Mouse (Mus musculus) T-cell, adult 2 months (primary cell): ENCODE data around the gene Slc25a18.

ENCODE experiments used
- DNase-seq: peaks from one replicate; pipeline ENCODE4 v3.0.0; 2022; ENCODE audit warnings: low spot score

The Slc25a18 gene

GRCm38 (mm10) chr6:120773149-120773628 is at the start of gene Slc25a18:
Slc25a18 (plus strand) TSS chr6:120773578.
- no peak for DNase-seq

DNA sequence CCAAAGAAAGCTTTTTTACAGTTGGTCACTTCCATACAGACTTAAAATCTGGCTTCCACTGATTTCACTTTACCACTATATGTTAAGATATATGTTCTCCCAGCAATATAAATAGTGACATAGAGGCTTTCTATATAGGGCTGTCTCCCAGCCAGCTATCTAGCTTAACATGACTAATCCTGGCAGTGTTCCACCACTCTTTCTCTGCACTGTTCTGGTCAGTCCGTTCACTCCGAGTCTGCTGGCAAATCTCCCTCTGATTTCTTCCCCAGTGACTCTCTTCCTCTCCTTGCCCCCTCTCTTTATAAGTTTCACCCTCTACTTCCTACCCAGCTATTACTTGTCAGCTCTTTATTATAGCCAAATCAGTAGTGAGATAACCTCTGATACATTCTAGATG is 47.4 kb upstream of the Slc25a18 start:
- DNase-seq = no peak

DNA sequence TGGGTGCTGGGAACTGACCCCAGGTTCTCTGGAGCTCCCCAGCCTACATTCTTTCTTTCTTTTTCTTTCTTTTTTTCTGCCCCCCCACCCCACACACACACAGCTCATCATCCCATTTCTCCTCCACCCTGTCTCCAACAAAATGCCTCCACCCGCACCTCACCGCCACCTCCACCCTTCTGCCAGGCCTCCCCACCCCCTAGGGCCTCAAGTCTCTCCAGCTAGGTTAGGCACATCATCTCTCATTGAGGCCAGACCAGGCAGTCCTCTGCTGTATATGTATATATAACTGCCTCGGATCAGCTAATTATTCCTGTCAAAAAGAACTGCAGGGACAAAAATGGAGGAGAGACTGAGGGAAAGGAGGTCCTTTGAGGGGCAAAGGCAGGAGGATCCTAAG is 37.4 kb upstream of the Slc25a18 start:
- DNase-seq = no peak

DNA sequence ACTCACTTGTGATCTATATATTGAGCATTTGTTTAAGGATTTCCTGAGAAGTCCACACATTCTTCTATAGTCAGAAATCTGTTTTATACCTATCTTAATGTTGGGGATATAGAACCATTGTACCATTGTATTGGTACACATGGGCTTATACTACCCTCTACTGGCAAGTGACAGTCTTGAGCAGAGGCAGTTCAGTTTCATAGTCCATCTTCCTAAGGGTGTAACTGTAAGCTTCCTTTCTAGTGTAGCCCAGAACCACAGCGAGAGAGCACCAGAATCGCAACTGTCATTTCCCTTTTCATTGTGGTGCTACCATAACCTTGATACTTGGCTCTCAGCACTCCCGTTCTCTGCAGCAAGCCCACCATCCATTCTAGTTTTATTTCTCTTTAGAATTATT is 36.8 kb upstream of the Slc25a18 start:
- DNase-seq = peak; percentile 19

- DNase-seq = no peak
These were observed 30.2 kb upstream of the Slc25a18 start for GRCm38 (mm10) chr6:120743130-120743529.

DNA sequence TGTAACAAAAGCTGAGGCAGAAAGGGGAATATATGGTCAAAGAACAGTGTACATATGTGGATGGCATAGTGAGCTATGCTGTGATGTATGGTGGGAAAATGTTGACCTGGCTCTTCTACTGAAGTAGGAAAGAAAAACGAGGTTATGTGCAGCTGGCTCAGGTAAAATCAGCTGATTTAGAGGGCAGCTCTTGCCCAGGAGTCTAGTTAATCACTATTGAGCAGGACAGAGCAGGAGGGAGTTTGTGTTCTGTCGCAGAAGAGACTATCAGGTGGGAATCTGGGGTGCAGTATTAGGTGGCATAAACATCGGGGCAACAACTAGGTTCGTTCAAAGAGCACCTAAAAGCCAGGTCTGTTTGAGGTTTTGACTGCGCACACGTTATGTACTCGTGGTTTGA is 29.1 kb upstream of the Slc25a18 start:
- DNase-seq = no peak

DNA sequence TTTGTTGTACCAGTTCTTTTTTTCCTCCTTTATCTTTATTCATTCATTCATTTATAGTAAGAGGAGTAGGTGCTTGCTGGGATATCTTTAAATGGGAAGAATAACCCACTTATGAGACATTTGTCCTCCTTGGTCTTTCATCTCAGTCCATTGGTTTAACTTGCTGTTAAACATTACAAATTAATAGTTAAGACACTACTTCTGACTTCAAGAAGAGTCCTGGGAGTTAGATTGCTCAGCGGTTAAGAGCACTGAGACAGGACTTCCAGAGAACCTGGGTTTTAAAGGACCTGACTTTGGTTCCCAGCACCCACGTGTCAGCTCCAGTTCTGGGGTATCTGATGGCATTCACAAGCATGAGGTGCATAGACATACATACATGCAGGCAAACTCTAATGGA is 27.0 kb upstream of the Slc25a18 start:
- DNase-seq = no peak

- DNase-seq = no peak
These were observed 12.2 kb upstream of the Slc25a18 start for GRCm38 (mm10) chr6:120761151-120761550.

DNA sequence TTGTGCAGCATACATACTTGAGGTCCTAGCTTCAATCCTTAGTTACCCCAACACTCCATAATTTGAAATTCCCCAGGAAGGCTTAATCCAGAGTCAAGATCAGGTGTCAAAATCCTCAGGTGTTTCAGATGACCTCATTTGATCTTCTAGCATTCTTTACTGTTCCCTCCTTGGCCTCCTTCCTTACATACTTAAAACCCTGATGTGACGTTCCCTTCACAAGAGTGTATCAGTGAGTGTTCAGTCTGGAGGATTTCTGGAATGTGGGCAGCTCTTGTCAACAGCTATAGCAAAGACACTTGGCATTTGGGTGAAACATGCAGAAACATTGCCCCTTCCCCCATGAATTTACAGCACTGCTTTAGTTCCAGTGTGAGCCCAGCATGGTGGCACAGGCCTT is 3.4 kb upstream of the Slc25a18 start:
- DNase-seq = no peak

DNA sequence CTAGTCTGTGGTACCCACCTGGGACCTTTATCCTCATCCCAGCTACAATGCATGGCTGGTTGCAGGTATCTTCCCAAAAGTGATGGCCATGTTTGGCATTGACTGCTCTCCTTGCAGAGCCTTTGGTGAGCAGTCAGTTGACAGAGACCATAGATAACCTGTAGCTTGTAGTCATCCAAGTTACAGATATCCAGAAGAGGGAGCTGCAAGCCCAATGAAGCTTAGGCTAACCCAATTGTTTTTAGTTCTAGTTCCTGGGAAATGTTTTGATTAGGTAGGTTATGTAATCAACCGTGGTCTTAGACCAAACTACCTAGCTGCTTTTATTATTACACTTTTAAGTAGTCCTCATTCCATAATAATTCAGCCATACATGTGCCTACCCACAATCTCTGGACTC is 2.0 kb upstream of the Slc25a18 start:
- DNase-seq = no peak

GRCm38 (mm10) chr6:120772025-120772424 is 1.4 kb upstream of the Slc25a18 start:
- no peak for DNase-seq

GRCm38 (mm10) chr6:120773763-120774162 is 385 bp downstream of the Slc25a18 start:
- DNase-seq = no peak

DNA sequence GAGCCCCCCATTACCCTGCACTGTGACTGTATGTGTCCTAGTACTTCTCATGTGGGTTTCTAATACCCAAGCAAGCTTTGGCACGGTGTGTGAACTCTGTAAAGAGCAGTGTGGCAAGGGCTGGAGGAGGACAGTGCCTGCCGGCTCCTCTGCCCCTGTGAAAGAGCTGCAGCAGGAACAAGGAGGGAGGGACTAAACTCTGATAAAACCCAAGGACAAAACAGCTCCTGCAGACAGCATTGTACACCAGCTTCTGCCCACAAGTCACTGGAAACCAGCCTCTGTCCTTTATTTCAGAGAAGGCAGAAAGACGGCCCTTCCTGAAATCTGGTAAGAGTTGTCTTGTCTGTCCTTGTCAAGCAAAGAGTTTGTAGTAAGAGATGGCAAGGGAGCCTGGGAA is 2.9 kb downstream of the Slc25a18 start:
- DNase-seq = no peak

DNA sequence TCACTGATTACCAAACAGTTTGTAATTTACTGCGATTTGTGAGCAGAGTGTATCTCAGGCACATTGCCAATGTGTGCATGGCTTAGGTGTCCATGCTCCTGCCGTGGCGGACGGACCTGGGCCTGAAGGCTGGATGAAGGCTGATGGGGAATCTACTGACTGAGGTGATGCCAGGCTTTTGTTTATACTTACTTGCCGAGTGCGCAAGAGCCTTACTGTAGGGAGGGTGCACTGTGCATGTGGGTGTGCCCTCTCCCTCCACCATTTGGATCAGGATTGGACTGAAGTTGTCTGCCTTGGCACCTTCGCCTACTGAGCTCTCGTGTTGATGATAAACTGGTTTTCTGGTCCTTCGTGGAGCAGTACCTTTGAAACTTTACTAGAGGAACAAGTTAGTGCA is 4.2 kb downstream of the Slc25a18 start:
- no peak for DNase-seq

GRCm38 (mm10) chr6:120778226-120778625 is 4.8 kb downstream of the Slc25a18 start:
- DNase-seq = no peak

- DNase-seq = no peak
These were observed 9.6 kb downstream of the Slc25a18 start for GRCm38 (mm10) chr6:120782948-120783347.

- DNase-seq = no peak
These were observed 11.0 kb downstream of the Slc25a18 start for GRCm38 (mm10) chr6:120784351-120784750.

GRCm38 (mm10) chr6:120788068-120788607 is 14.8 kb downstream of the Slc25a18 start:
- no peak for DNase-seq

DNA sequence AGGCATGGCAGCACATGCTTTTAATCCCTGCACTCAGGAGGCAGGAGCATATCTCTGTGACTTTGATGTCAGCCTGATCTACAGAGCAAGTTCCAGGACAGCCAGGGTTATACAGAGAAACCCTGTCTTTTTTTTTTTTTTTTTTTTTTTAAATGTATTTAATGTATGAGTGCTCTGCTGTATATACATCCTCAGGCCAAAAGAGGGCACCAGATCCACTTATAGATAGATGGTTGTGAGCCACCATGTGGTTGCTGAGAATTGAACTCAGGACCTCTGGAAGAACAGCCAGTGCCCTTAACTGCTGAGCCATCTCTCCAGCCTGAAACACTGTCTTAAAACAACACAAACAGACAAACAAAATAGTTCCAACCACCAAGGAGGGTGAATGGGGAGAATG is 15.5 kb downstream of the Slc25a18 start:
- DNase-seq = no peak

DNA sequence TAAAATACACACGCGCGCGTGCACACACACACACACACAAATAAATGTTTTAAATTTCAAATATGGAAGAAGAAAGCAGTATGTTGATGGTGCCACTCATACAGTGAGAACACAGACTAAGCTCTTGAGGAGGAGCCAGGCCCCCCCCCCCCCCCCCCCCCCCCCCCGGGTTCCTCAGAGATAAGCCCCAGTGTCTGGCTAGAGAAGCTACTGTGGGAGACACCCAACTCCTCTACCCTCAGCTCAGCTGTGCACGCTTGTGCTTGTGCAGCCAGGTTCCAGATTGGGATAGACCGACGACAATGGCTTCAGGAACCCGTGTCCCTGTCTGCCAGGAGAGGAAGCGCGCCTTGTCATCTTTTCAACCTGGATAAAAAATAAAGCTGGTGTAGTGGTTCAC is 16.8 kb downstream of the Slc25a18 start:
- DNase-seq = no peak

GRCm38 (mm10) chr6:120790717-120791116 is 17.3 kb downstream of the Slc25a18 start:
- no peak for DNase-seq

- DNase-seq = no peak
These were observed 19.6 kb downstream of the Slc25a18 start for GRCm38 (mm10) chr6:120792947-120793346.

GRCm38 (mm10) chr6:120795422-120796086 is 22.2 kb downstream of the Slc25a18 start:
- no peak for DNase-seq

GRCm38 (mm10) chr6:120796111-120796510 is 22.7 kb downstream of the Slc25a18 start:
- DNase-seq = no peak
